Mouse (Mus musculus) CH12.LX (cell line): ENCODE measurements at regions not wholly inside any gene's neighbourhood (a gene's known extent, or its start where the extent isn't known, plus 50 kb on each side); places are given as distances from the start of the nearest gene placed in this dataset.

Experiments
- DNase-seq: peaks from one replicate; pipeline ENCODE4 v3.0.0-alpha.2; 2013; ENCODE audit errors: extremely low read depth
- H3K27ac ChIP-seq: 2 replicates; pipeline ENCODE4 v1.5.1; 2012; ENCODE audit warnings: low read depth, mild to moderate bottlenecking, control low read depth, moderate library complexity; ENCODE audit not compliant: insufficient read depth
- H3K27me3 ChIP-seq: replicated peaks from 2 replicates; pipeline ENCODE3; 2012; ENCODE audit warnings: inconsistent platforms
- H3K36me3 ChIP-seq, 2 experiments: replicated peaks in 1 of 2; 2 replicates each; pipeline versions ENCODE3 to v1.6.1; 2012; ENCODE audit warnings: inconsistent platforms in 1 of 2, low read length in 1 of 2, mild to moderate bottlenecking in 1 of 2, mixed read lengths in 1 of 2, moderate library complexity in 1 of 2; ENCODE audit not compliant: control insufficient read depth in 1 of 2, insufficient read depth in 1 of 2
- H3K4me1 ChIP-seq, 2 experiments: 2 replicates each; pipeline ENCODE4 v1.6.1; 2012; ENCODE audit warnings: inconsistent platforms in 1 of 2, moderate library complexity in 1 of 2; ENCODE audit not compliant: insufficient read depth in 2 of 2, control insufficient read depth in 1 of 2
- H3K4me2 ChIP-seq: 2 replicates; pipeline ENCODE4 v1.6.1; 2012; ENCODE audit warnings: low read depth, mild to moderate bottlenecking, control low read depth; ENCODE audit not compliant: poor library complexity, insufficient read depth, severe bottlenecking
- H3K4me3 ChIP-seq, 3 experiments: fragments of 150-350 bp in 1 of 3; sonication (generic) in 1 of 3; replicated peaks in 1 of 3; 2 replicates each; pipeline versions ENCODE3 to v1.5.1; 2011 to 2012; ENCODE audit warnings: low read depth in 2 of 3, low read length in 2 of 3, mild to moderate bottlenecking in 2 of 3, moderate library complexity in 2 of 3, control low read depth in 1 of 3, improper control_type of control experiment in 1 of 3, inconsistent platforms in 1 of 3, mixed read lengths in 1 of 3; ENCODE audit not compliant: poor library complexity in 1 of 3
- H3K79me2 ChIP-seq: replicated peaks from 2 replicates; pipeline ENCODE4 v1.6.1; 2012; ENCODE audit warnings: mild to moderate bottlenecking, moderate library complexity; ENCODE audit not compliant: control insufficient read depth, poor library complexity, insufficient read depth, severe bottlenecking; ENCODE audit errors: extremely low read depth
- H3K9ac ChIP-seq: 2 replicates; pipeline ENCODE4 v1.6.1; 2012; ENCODE audit warnings: low read depth, mild to moderate bottlenecking, control low read depth, moderate library complexity; ENCODE audit not compliant: insufficient read depth
- H3K9me3 ChIP-seq: replicated peaks from 2 replicates; pipeline ENCODE3; 2012; ENCODE audit warnings: low read length, inconsistent platforms, mixed read lengths
- CHD1 ChIP-seq: IDR thresholded peaks from 2 replicates; pipeline ENCODE4 v1.6.1; 2012; ENCODE audit warnings: low read depth, low read length, improper control_type of control experiment, inconsistent platforms
- CHD2 ChIP-seq: IDR thresholded peaks from 2 replicates; pipeline ENCODE4 v1.6.1; 2011; ENCODE audit warnings: low read length, improper control_type of control experiment
- CTCF ChIP-seq, 2 experiments: IDR thresholded peaks in 1 of 2; conservative IDR thresholded peaks in 1 of 2; 2 replicates each; pipeline ENCODE4 v1.5.1; 2011 to 2012; ENCODE audit warnings: low read depth in 2 of 2, low read length in 2 of 2, improper control_type of control experiment in 1 of 2, inconsistent platforms in 1 of 2, mild to moderate bottlenecking in 1 of 2, moderate library complexity in 1 of 2
- E2F4 ChIP-seq: IDR thresholded peaks from 2 replicates; pipeline ENCODE4 v1.6.1; 2011; ENCODE audit warnings: low read depth, low read length, improper control_type of control experiment; ENCODE audit not compliant: insufficient replicate concordance
- ELF1 ChIP-seq: IDR thresholded peaks from 2 replicates; pipeline ENCODE4 v1.6.1; 2014; ENCODE audit warnings: low read depth, mild to moderate bottlenecking, inconsistent platforms, low read length, improper control_type of control experiment
- ETS1 ChIP-seq: conservative IDR thresholded peaks from 2 replicates; pipeline ENCODE4 v1.6.1; 2012; ENCODE audit warnings: low read depth, mild to moderate bottlenecking, inconsistent platforms, low read length, improper control_type of control experiment, moderate library complexity
- GABPA ChIP-seq: IDR thresholded peaks from 2 replicates; pipeline ENCODE4 v1.6.1; 2012; ENCODE audit warnings: low read depth, low read length, improper control_type of control experiment, inconsistent platforms; ENCODE audit not compliant: insufficient replicate concordance
- IRF4 ChIP-seq: IDR thresholded peaks from 2 replicates; pipeline ENCODE4 v1.6.1; 2014; ENCODE audit warnings: low read depth, mild to moderate bottlenecking, inconsistent platforms, low read length, improper control_type of control experiment
- JUN ChIP-seq: IDR thresholded peaks from 2 replicates; pipeline ENCODE4 v1.6.1; 2011; ENCODE audit warnings: low read depth, mild to moderate bottlenecking, low read length, improper control_type of control experiment, moderate library complexity; ENCODE audit not compliant: insufficient read depth
- JUND ChIP-seq: conservative IDR thresholded peaks from 2 replicates; pipeline ENCODE4 v1.6.1; 2011; ENCODE audit warnings: low read depth, low read length, improper control_type of control experiment
- KAT2A ChIP-seq: IDR thresholded peaks from 2 replicates; pipeline ENCODE4 v1.6.1; 2012; ENCODE audit warnings: low read length, improper control_type of control experiment, inconsistent platforms; ENCODE audit not compliant: insufficient replicate concordance
- MXI1 ChIP-seq: IDR thresholded peaks from 2 replicates; pipeline ENCODE4 v1.6.1; 2011; ENCODE audit warnings: mild to moderate bottlenecking, low read depth, low read length, improper control_type of control experiment
- MYC ChIP-seq: IDR thresholded peaks from 2 replicates; pipeline ENCODE4 v1.6.1; 2011; ENCODE audit warnings: low read depth, mild to moderate bottlenecking, improper control_type of control experiment, low read length
- NRF1 ChIP-seq: IDR thresholded peaks from 2 replicates; pipeline ENCODE4 v1.6.1; 2014; ENCODE audit warnings: low read depth, mild to moderate bottlenecking, inconsistent platforms, low read length, improper control_type of control experiment, moderate library complexity
- PAX5 ChIP-seq: IDR thresholded peaks from 2 replicates; pipeline ENCODE4 v1.6.1; 2012; ENCODE audit warnings: low read length, inconsistent platforms, mixed read lengths
- POLR2AphosphoS2 ChIP-seq: IDR thresholded peaks from 2 replicates; pipeline ENCODE4 v1.6.1; 2011; ENCODE audit warnings: low read depth, low read length, improper control_type of control experiment
- RCOR1 ChIP-seq: conservative IDR thresholded peaks from 2 replicates; pipeline ENCODE4 v1.6.1; 2012; ENCODE audit warnings: low read depth, mild to moderate bottlenecking, inconsistent platforms, low read length, improper control_type of control experiment
- SIN3A ChIP-seq: IDR thresholded peaks from 2 replicates; pipeline ENCODE4 v1.6.1; 2012; ENCODE audit warnings: low read length, improper control_type of control experiment, inconsistent platforms
- TBP ChIP-seq: conservative IDR thresholded peaks from 2 replicates; pipeline ENCODE4 v1.6.1; 2011; ENCODE audit warnings: low read depth, low read length, improper control_type of control experiment
- TCF12 ChIP-seq: IDR thresholded peaks from 2 replicates; pipeline ENCODE4 v1.6.1; 2014; ENCODE audit warnings: low read depth, mild to moderate bottlenecking, inconsistent platforms, low read length, improper control_type of control experiment
- USF2 ChIP-seq: conservative IDR thresholded peaks from 2 replicates; pipeline ENCODE4 v1.6.1; 2011; ENCODE audit warnings: low read depth, low read length, improper control_type of control experiment
- ZKSCAN1 ChIP-seq: IDR thresholded peaks from 2 replicates; pipeline ENCODE4 v1.6.1; 2012; ENCODE audit warnings: low read depth, inconsistent platforms, low read length, improper control_type of control experiment, borderline replicate concordance
- dilution Hi-C: fragments of 300-500 bp; cut with MboI; formaldehyde crosslinking; loops from 2 replicates; pipeline ENCODE4 v1.14.3; 2020; ENCODE audit warnings: low sequenced_read_pairs; ENCODE audit not compliant: extremely low pct_unique_long_range_greater_than_20kb, extremely low pct_ligation_motif_present
- in situ Hi-C: fragments of 300-500 bp; cut with MboI; formaldehyde crosslinking; loops from 3 replicates; pipeline ENCODE4 v1.14.3; 2019; ENCODE audit warnings: low sequenced_read_pairs, low pct_ligation_motif_present, low pct_unique_long_range_greater_than_20kb, mixed read lengths

GRCm38 (mm10) chr5:46926324-46926723 is 1056.6 kb upstream of the Slit2 start:
- H3K4me3 ChIP-seq, result no peak overlapping the region
- no peaks in the 10 kb centered on the region for H3K27me3 ChIP-seq
- H3K9me3 ChIP-seq, result peaks cover 24% of the 10 kb centered on the region
- no peak for DNase-seq
- H3K79me2 ChIP-seq, result no peaks in the 10 kb centered on the region
- no peak overlapping the region for H3K27ac ChIP-seq
- no peaks in the 10 kb centered on the region for H3K36me3 ChIP-seq
- TF ChIP-seq KAT2A, result no peak
- TF ChIP-seq MYC, result no peak
- TF ChIP-seq CHD2, result no peak
- TF ChIP-seq JUN, result no peak
- TF ChIP-seq RCOR1, result no peak
- no peak for TF ChIP-seq NRF1
- TF ChIP-seq CHD1, result no peak
- TF ChIP-seq GABPA, result no peak
- TF ChIP-seq ELF1, result no peak
- TF ChIP-seq SIN3A, result no peak
- TF ChIP-seq PAX5, result no peak
- TF ChIP-seq TCF12, result no peak
- TF ChIP-seq POLR2AphosphoS2, result no peak
- TF ChIP-seq ETS1, result no peak
- no peak for TF ChIP-seq CTCF (conservative IDR thresholded peaks at IDR 0.05 in 1 of 2, IDR thresholded peaks at IDR 0.05 in 1 of 2; ENCODE audit: low read depth in 2 of 2, low read length in 2 of 2)
- TF ChIP-seq ZKSCAN1, result no peak
- no peak for TF ChIP-seq USF2
- TF ChIP-seq E2F4, result no peak
- in situ Hi-C loops, result no loop called here
- no peak overlapping the region for H3K9ac ChIP-seq
- H3K4me2 ChIP-seq, result no peak overlapping the region
- H3K4me1 ChIP-seq, result no peaks in the 10 kb centered on the region
- dilution Hi-C loops, result no loop called here

GRCm38 (mm10) chr5:46901909-46902308 is 1044.5 kb upstream of the Lcorl start:
- dilution Hi-C loops, result no loop called here
- Histone ChIP-seq H3K4me3 (no peak overlapping the region), H3K27ac (no peak overlapping the region), H3K36me3 (no peaks in the 10 kb centered on the region), H3K4me1 (no peaks in the 10 kb centered on the region), H3K4me2 (no peak overlapping the region), H3K27me3 (no peaks in the 10 kb centered on the region), H3K79me2 (no peaks in the 10 kb centered on the region), H3K9ac (no peak overlapping the region), H3K9me3 (peaks cover 19% of the 10 kb centered on the region)
- DNase-seq, result no peak
- no peak for TF ChIP-seq IRF4
- TF ChIP-seq TCF12, result no peak
- TF ChIP-seq POLR2AphosphoS2, result no peak
- TF ChIP-seq MXI1, result no peak
- TF ChIP-seq JUND, result no peak
- no peak for TF ChIP-seq PAX5
- no peak for TF ChIP-seq TBP
- in situ Hi-C loops, result no loop called here
